Mouse (Mus musculus) intestine, postnatal 0 days (tissue): ENCODE results near the gene Zfp992. TPM values are rescaled to one million over a fixed set of nuclear protein-coding genes. Genes with fewer than 3 reads are reported as not detected.
"Not testable (repeated sequence)": the region's sequence is repeated elsewhere in the genome, so short reads cannot be mapped to it uniquely, and the experiment has no call there.

Experiments
- ATAC-seq: fragments of 200-750 bp; cut with Nextera tagmentation; 2 replicates; pipeline ENCODE4 v1.8.0; 2017; ENCODE audit warnings: mild to moderate bottlenecking, moderate TSS enrichment, moderate library complexity
- H3K27ac ChIP-seq: fragments of 300-500 bp; sonication (generic); 2 replicates; pipeline ENCODE4 v1.5.1; 2014; ENCODE audit warnings: mild to moderate bottlenecking, low read depth, low read length, moderate library complexity
- H3K27me3 ChIP-seq: fragments of 300-500 bp; sonication (generic); replicated peaks from 2 replicates; pipeline ENCODE4 v1.6.1; 2014; ENCODE audit warnings: low read length, mixed read lengths; ENCODE audit not compliant: control insufficient read depth, insufficient read depth
- H3K36me3 ChIP-seq: fragments of 300-500 bp; sonication (generic); 2 replicates; pipeline ENCODE4 v1.6.1; 2014; ENCODE audit warnings: mild to moderate bottlenecking, moderate library complexity; ENCODE audit not compliant: control insufficient read depth, insufficient read depth
- H3K4me1 ChIP-seq: fragments of 300-500 bp; sonication (generic); replicated peaks from 2 replicates; pipeline ENCODE4 v1.6.1; 2014; ENCODE audit warnings: antibody characterized with exemption, low read length, mixed read lengths; ENCODE audit not compliant: control insufficient read depth, insufficient read depth
- H3K4me2 ChIP-seq: fragments of 300-500 bp; sonication (generic); replicated peaks from 2 replicates; pipeline ENCODE4 v1.6.1; 2014; ENCODE audit warnings: low read depth, mild to moderate bottlenecking, moderate library complexity
- H3K4me3 ChIP-seq: fragments of 300-500 bp; sonication (generic); 2 replicates; pipeline ENCODE4 v1.5.1; 2014; ENCODE audit warnings: low read depth, low read length
- H3K9ac ChIP-seq: fragments of 300-500 bp; sonication (generic); 2 replicates; pipeline ENCODE4 v1.6.1; 2014; ENCODE audit warnings: mild to moderate bottlenecking, low read depth, low read length
- H3K9me3 ChIP-seq: fragments of 300-500 bp; sonication (generic); 2 replicates; pipeline ENCODE4 v1.6.1; 2016; ENCODE audit warnings: mixed run types; ENCODE audit not compliant: control insufficient read depth
- CTCF ChIP-seq: sonication (generic); IDR thresholded peaks from 2 replicates; pipeline ENCODE4 v1.5.1; 2016; ENCODE audit warnings: low read depth, mild to moderate bottlenecking, control low read depth, antibody characterized with exemption, moderate library complexity
- WGBS: fragments of 180-500 bp; shearing (Covaris S2); extraction: QIAGEN DNeasy Blood & Tissue Kit; methylation state at CpG from one replicate; pipeline ENCODE4 v1.1.7; 2014; 5-methylcytosine and 5-hydroxymethylcytosine counted together
- polyA plus RNA-seq: library from polyadenylated mRNA; unstranded; fragments of >200 nt; fragmentation: Nextera tagmentation; extraction: Ambion mirVana; gene quantifications from 2 replicates; pipeline ENCODE4 v1.2.1, GENCODE M21; 2015

Zfp992 gene
- polyA plus RNA-seq, 1 experiment from 2014 or later: 4.3 TPM

GRCm38 (mm10) chr4:146457720-146458119, 8.9 kb downstream of the Zfp992 start:
- 67% methylated on average over 1 of the region's 1 CpGs for WGBS

GRCm38 (mm10) chr4:146459822-146460221, 11.0 kb downstream of the Zfp992 start:
- not testable (repeated sequence) for H3K36me3 ChIP-seq, H3K27me3 ChIP-seq, H3K9ac ChIP-seq, H3K4me1 ChIP-seq, H3K27ac ChIP-seq, H3K4me2 ChIP-seq, ATAC-seq, H3K4me3 ChIP-seq
- 76% methylated on average over 5 of the region's 5 CpGs for WGBS
- peaks cover 43% of the 10 kb centered on the region for H3K9me3 ChIP-seq

More at GRCm38 (mm10) chr4:146457720-146458119, 8.9 kb downstream of the Zfp992 start:
- H3K27me3 ChIP-seq: no peaks in the 10 kb centered on the region
- no peak overlapping the region for H3K4me3 ChIP-seq
- no peaks in the 10 kb centered on the region for H3K4me1 ChIP-seq
- H3K4me2 ChIP-seq: no peak overlapping the region
- no peak overlapping the region for H3K27ac ChIP-seq
- TF ChIP-seq CTCF: no peak
- peaks cover 6% of the 10 kb centered on the region; the same call in 1 of the 2 replicates for H3K36me3 ChIP-seq
- ATAC-seq: peak; percentile 10; the same call in 1 of the 2 replicates
- peaks cover 53% of the 10 kb centered on the region for H3K9me3 ChIP-seq
- H3K9ac ChIP-seq: no peak overlapping the region

- H3K27ac ChIP-seq, H3K4me1 ChIP-seq, H3K9ac ChIP-seq, H3K36me3 ChIP-seq, H3K27me3 ChIP-seq, H3K4me2 ChIP-seq, H3K4me3 ChIP-seq: not testable (repeated sequence)
- peaks cover 42% of the 10 kb centered on the region for H3K9me3 ChIP-seq
- 0 out of 2 replicates have a peak, but pooled peaks have one; percentile 7 for ATAC-seq
- WGBS: 81% methylated on average over 5 of the region's 5 CpGs
Observed at GRCm38 (mm10) chr4:146460685-146461084, 11.9 kb downstream of the Zfp992 start.

GRCm38 (mm10) chr4:146463649-146464351, 15.0 kb downstream of the Zfp992 start:
- H3K36me3 ChIP-seq, H3K4me1 ChIP-seq, H3K27ac ChIP-seq, H3K4me2 ChIP-seq, H3K27me3 ChIP-seq, H3K4me3 ChIP-seq, ATAC-seq, H3K9ac ChIP-seq: not testable (repeated sequence)
- H3K9me3 ChIP-seq: peaks cover 15% of the 10 kb centered on the region
- WGBS: 91% methylated on average over 17 of the region's 19 CpGs

GRCm38 (mm10) chr4:146469984-146470383, 21.2 kb downstream of the Zfp992 start:
- H3K9me3 ChIP-seq: peaks cover 17% of the 10 kb centered on the region
- not testable (repeated sequence) for ATAC-seq, H3K9ac ChIP-seq, H3K36me3 ChIP-seq, H3K4me3 ChIP-seq, H3K4me1 ChIP-seq, H3K27ac ChIP-seq, H3K4me2 ChIP-seq, H3K27me3 ChIP-seq
- WGBS: 95% methylated on average over 10 of the region's 12 CpGs

GRCm38 (mm10) chr4:146474181-146474580, 25.4 kb downstream of the Zfp992 start:
- not testable (repeated sequence) for H3K4me3 ChIP-seq, H3K27ac ChIP-seq, H3K27me3 ChIP-seq, H3K9ac ChIP-seq, H3K4me1 ChIP-seq, H3K4me2 ChIP-seq, H3K36me3 ChIP-seq
- no CpG with 5 or more reads among the region's 1 CpGs for WGBS
- peaks cover 37% of the 10 kb centered on the region for H3K9me3 ChIP-seq
- peak; percentile 16; the same call in 1 of the 2 replicates for ATAC-seq

- ATAC-seq: peak; percentile 74
Observed at GRCm38 (mm10) chr4:146474716-146475676, 26.2 kb downstream of the Zfp992 start.

GRCm38 (mm10) chr4:146476260-146476659, 27.4 kb downstream of the Zfp992 start:
- H3K4me1 ChIP-seq, H3K27me3 ChIP-seq, H3K27ac ChIP-seq, H3K9ac ChIP-seq, H3K4me2 ChIP-seq, H3K4me3 ChIP-seq, ATAC-seq, H3K36me3 ChIP-seq: not testable (repeated sequence)
- WGBS: 97% methylated on average over 2 of the region's 2 CpGs
- peaks cover 40% of the 10 kb centered on the region for H3K9me3 ChIP-seq

More at GRCm38 (mm10) chr4:146474716-146475676, 26.2 kb downstream of the Zfp992 start:
- not testable (repeated sequence) for H3K9ac ChIP-seq, H3K4me3 ChIP-seq, H3K4me2 ChIP-seq, H3K27ac ChIP-seq, H3K36me3 ChIP-seq, H3K4me1 ChIP-seq, H3K27me3 ChIP-seq
- 57% methylated on average over 56 of the region's 94 CpGs for WGBS
- H3K9me3 ChIP-seq: peaks cover 33% of the 10 kb centered on the region

- not testable (repeated sequence) for H3K4me3 ChIP-seq, H3K27ac ChIP-seq, H3K4me1 ChIP-seq, H3K36me3 ChIP-seq, ATAC-seq, H3K27me3 ChIP-seq, H3K4me2 ChIP-seq, H3K9ac ChIP-seq
- 82% methylated on average over 3 of the region's 3 CpGs for WGBS
- peaks cover 45% of the 10 kb centered on the region for H3K9me3 ChIP-seq
Observed at GRCm38 (mm10) chr4:146476959-146477358, 28.1 kb downstream of the Zfp992 start.
